Mouse (Mus musculus): Measurements from ENCODE around the gene Nudt17.
A peak's percentile ranks its signal among the peaks of the same experiment; 100 is the strongest.
"Not testable (repeated sequence)": the region's sequence is repeated elsewhere in the genome, so short reads cannot be mapped to it uniquely, and the experiment has no call there.

Gene Nudt17

GRCm38 (mm10) chr3:96701003-96701402 is 7.4 kb downstream of the Nudt17 start:
- DNase-seq (ENCODE audit: low spot score in 2 of 2): no peak

- no peak for DNase-seq (ENCODE audit: low spot score in 2 of 2)
Observed at GRCm38 (mm10) chr3:96700376-96700775, 8.0 kb downstream of the Nudt17 start.

- no peak for DNase-seq (ENCODE audit: low spot score in 2 of 2)
Observed at GRCm38 (mm10) chr3:96698993-96699690, 9.2 kb downstream of the Nudt17 start.

GRCm38 (mm10) chr3:96696766-96697732 is 11.3 kb downstream of the Nudt17 start:
- peak; percentile 91 to 94 for DNase-seq (ENCODE audit: low spot score in 2 of 2)

GRCm38 (mm10) chr3:96696198-96696765 is 12.1 kb downstream of the Nudt17 start, which contains the start of gene Pias3:
TSS of gene Pias3 (plus strand) at chr3:96696384.
- peak; percentile 87 to 89 for DNase-seq (ENCODE audit: low spot score in 2 of 2)

GRCm38 (mm10) chr3:96693579-96693978 is 14.8 kb downstream of the Nudt17 start:
- no peak for DNase-seq (ENCODE audit: low spot score in 2 of 2)

GRCm38 (mm10) chr3:96692506-96692905 is 15.9 kb downstream of the Nudt17 start:
- DNase-seq (ENCODE audit: low spot score in 2 of 2): no peak

GRCm38 (mm10) chr3:96690298-96690697 is 18.1 kb downstream of the Nudt17 start:
- no peak for DNase-seq (ENCODE audit: low spot score in 2 of 2)

- DNase-seq (ENCODE audit: low spot score in 2 of 2): no peak
Observed at GRCm38 (mm10) chr3:96688854-96689253, 19.5 kb downstream of the Nudt17 start.

GRCm38 (mm10) chr3:96686057-96686456 is 22.3 kb downstream of the Nudt17 start:
- DNase-seq (ENCODE audit: low spot score in 2 of 2): not testable (repeated sequence)

- no peak for DNase-seq (ENCODE audit: low spot score in 2 of 2)
Observed at GRCm38 (mm10) chr3:96684822-96685156, 23.6 kb downstream of the Nudt17 start.

- no peak for DNase-seq (ENCODE audit: low spot score in 2 of 2)
Observed at GRCm38 (mm10) chr3:96684151-96684821, 24.1 kb downstream of the Nudt17 start.

GRCm38 (mm10) chr3:96683496-96683895 is 24.9 kb downstream of the Nudt17 start:
- DNase-seq (ENCODE audit: low spot score in 2 of 2): no peak

GRCm38 (mm10) chr3:96680269-96680956 is 27.9 kb downstream of the Nudt17 start:
- no peak for DNase-seq (ENCODE audit: low spot score in 2 of 2)

GRCm38 (mm10) chr3:96679159-96679674 is 29.1 kb downstream of the Nudt17 start:
- DNase-seq (ENCODE audit: low spot score in 2 of 2): no peak

- DNase-seq (ENCODE audit: low spot score in 2 of 2): no peak
Observed at GRCm38 (mm10) chr3:96678456-96678855, 29.9 kb downstream of the Nudt17 start.

- DNase-seq (ENCODE audit: low spot score in 2 of 2): no peak
Observed at GRCm38 (mm10) chr3:96675690-96676089, 32.7 kb downstream of the Nudt17 start.

- DNase-seq (ENCODE audit: low spot score in 2 of 2): no peak
Observed at GRCm38 (mm10) chr3:96675171-96675570, 33.2 kb downstream of the Nudt17 start.

- DNase-seq (ENCODE audit: low spot score in 2 of 2): no peak
Observed at GRCm38 (mm10) chr3:96674442-96674841, 33.9 kb downstream of the Nudt17 start.

GRCm38 (mm10) chr3:96673514-96673913 is 34.8 kb downstream of the Nudt17 start:
- DNase-seq (ENCODE audit: low spot score in 2 of 2): no peak

- DNase-seq (ENCODE audit: low spot score in 2 of 2): no peak
Observed at GRCm38 (mm10) chr3:96671519-96671918, 36.8 kb downstream of the Nudt17 start.

All from heart, adult 9 months (tissue).